Mouse (Mus musculus) retina, postnatal 7 days (tissue): Measurements from ENCODE around the gene Ppp1r21.

Experiments
- DNase-seq: peaks from one replicate; pipeline ENCODE4 v3.0.0-alpha.2; 2012; ENCODE audit warnings: low read depth, low spot score

Ppp1r21 gene

GRCm38 (mm10) chr17:88570784-88571183, 40.9 kb downstream of the Ppp1r21 start:
- DNase-seq, result no peak

DNA sequence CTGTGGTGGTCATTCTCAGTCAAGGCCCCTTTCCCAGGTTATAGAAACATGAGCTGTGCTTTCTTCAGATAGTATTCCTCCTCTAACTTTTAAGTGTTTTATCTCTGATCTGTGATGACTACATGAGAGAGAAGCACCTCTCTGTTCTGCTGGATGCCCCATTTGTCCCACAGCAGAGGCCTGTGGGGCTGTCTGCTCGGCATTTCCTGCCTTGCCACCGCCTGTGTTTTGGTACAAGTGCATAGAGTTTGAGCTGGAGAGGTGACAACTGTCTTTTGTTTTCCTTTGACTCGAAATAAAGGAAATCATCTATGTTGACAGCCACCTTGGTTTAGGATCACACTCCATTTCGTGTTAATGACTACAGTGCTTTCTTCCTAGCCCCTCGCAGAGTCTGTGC, 44.9 kb downstream of the Ppp1r21 start:
- DNase-seq, result no peak

- no peak for DNase-seq
Observed at GRCm38 (mm10) chr17:88578522-88579242, 48.8 kb downstream of the Ppp1r21 start.

DNA sequence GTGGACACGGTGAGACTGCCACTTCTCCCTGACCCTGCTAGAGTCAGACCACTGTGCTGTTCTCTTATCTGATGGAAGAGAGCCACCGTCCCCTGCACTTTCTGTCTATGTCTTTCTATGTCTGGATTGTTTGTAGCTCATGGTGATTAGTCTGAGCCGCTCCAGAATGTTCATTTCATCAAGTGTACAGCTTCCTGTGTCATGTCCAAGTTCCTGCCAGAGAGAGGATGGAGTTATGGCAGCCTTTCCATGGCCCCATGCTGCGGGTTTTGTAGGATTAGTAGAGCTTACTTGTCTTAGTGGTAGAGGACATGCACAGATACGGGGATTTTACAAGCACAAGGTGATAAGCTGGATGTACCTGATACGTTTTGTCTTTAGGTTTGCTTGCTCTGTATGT, 50.6 kb downstream of the Ppp1r21 start:
- DNase-seq, result no peak

- no peak for DNase-seq
Observed at GRCm38 (mm10) chr17:88581511-88582021, 51.6 kb downstream of the Ppp1r21 start.

DNA sequence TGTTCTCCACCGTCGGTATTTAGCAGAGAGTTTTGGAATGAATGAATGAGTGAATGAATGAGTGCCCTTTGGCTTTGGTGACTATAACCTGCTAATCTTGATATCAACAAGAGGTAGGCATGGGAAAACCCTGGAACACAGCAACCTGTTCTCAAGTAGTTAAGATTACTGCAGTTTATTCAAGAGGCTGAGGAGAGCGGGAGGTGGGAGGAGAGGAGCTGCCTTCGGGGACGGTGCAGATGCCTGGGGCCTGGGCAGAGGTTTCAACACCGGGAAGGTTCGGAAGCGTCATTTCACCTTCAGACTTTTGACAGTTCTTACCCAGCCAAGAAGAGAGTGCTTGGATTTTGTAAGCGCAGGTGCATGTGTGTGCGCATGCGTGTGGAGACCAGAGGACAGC, 53.1 kb downstream of the Ppp1r21 start:
- DNase-seq, result no peak

GRCm38 (mm10) chr17:88583411-88583810, 53.5 kb downstream of the Ppp1r21 start:
- DNase-seq, result no peak

GRCm38 (mm10) chr17:88587371-88587770, 57.5 kb downstream of the Ppp1r21 start:
- no peak for DNase-seq

GRCm38 (mm10) chr17:88588228-88588627, 58.3 kb downstream of the Ppp1r21 start:
- no peak for DNase-seq

DNA sequence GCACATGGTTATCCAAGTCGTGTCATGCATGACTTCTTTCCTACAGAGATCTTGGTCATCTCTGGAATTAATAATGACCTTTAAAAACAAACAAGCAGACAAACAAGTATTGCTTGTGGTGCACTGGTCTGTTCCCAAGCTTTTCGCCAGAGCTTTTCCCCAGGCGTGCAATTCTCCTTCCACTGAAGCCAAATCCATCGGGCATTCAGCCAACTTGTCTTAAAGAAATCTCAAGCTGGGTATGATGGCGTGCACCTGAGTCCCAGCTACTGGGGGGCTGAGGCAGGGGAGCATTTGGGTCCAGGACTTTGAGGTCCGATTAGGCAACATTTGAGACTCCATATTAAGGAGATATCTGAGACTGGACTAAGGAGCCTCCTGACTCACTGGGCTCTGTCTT, 60.3 kb downstream of the Ppp1r21 start:
- DNase-seq, result no peak

DNA sequence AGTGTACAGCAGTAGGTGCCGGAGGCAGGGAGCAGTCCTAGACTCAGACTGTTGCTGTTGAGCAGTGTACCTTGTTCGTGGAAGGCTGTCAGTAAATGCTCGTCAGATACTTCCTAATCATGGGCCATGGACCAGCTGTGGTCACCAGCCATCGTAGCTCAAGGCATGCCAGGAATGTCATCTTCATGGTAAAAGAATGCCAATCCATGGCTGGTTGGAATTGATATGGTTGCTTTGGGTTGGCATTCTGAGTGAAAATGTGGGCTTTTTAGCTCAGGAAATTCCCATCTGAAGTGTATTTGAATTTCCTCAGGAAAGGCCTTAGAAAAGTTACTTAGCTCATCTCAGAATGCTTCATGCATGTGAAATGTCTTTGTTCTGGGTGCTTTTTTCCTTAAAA, 65.2 kb downstream of the Ppp1r21 start:
- no peak for DNase-seq

DNA sequence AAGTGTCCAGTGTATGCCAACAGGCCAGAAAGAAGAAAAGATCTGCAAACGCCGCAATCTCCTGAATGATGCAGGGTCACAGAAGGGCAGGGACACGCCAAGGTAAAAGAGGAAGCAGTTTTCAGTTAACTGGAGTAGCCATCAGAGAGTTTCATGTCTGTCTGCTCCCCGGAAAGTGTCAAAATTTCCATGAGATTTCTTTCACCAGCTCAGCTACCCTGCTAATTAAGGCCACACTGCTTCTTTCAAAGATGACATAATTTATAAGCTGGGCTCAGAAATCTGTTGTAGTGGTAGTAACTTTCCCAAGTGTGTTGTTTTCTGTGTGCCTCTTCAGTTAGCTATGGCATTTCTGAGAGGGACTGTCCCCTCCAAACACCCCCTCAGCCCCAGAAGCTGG, 66.2 kb downstream of the Ppp1r21 start:
- no peak for DNase-seq

- no peak for DNase-seq
Observed at GRCm38 (mm10) chr17:88596544-88597221, 66.8 kb downstream of the Ppp1r21 start.

DNA sequence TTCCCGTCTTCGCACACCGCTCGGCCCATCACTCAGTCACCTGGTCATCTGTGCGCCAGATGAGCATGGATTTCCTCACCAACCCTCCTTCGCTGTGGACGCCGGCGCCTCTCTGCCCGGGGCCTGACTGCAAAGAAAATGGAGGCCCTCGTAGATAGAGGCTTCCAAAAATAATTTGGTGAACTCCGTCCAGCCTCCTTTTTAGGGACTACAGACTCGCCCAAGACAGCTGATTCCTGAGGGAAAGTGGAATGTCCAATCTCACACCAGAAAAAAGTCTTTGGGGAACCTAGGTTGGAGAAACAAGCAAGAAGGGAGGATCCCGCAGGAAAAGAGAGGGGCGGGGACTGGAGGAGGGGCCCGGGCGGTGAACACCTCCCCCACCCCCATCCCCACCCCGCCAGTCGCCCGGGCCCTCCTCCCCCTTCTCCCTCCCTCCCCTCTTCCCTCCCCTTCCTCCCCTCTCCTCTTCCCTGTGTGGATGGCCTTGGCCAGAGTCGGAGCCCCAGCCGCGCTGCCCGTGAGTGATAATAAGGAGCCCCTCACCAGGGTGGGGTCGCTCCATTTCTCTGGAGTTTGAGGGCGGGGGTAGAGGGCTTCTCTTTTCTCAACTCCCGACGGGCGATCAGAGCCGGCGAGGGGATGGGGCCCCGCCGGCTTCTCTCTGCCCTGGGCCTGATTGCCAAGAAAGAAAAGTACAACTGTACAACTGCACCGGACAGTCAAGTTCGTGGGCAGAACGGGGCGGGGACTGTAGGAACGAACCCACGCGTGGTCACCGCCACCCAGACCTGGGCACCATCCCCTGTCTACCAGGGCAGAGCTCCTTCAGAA, 67.5 kb downstream of the Ppp1r21 start, which contains the start of gene Ston1:
Ston1 (plus strand) TSS at position 463 of the 834 bp plus-strand sequence.
- peak; percentile 34 for DNase-seq

- no peak for DNase-seq
Observed at GRCm38 (mm10) chr17:88598056-88598420, 68.1 kb downstream of the Ppp1r21 start.

DNA sequence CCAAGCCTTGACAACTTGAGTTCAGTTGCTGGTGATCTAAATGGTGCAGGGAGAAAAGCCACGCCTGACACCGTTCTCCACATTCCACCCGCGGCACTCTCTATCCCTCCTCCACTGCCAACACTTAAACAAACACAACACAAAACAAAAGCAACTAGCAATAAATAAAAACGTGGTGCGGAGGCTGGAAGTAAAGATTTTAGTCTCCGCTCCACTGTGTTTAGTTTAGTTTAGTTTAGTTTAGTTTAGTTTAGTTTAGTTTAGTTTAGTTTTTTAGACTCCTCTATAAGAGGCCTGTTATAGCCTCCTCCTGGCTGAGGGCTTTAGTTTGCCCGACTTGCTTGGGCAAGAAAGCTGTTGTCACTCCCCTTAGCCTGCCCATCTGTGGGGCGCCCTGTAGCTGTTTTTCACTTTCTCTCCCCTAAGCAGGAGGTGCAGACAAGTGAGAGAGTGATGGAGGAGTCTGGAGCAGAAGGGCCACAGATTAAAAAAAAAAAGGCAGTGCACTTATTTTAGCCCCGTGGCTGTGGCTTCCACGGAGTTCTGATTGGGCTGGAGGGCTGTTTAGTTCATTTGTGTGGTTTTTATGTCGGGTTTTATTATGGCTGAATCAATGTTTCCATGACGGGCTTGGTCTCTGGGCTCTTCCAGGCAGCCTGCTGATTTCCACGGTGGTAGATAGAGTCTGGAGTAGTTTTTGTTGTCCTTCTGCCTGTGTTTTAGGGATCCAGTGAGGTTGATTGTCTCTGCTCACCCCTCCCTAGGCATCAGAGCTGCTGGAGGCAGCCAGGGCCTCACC, 68.9 kb downstream of the Ppp1r21 start:
- no peak for DNase-seq

DNA sequence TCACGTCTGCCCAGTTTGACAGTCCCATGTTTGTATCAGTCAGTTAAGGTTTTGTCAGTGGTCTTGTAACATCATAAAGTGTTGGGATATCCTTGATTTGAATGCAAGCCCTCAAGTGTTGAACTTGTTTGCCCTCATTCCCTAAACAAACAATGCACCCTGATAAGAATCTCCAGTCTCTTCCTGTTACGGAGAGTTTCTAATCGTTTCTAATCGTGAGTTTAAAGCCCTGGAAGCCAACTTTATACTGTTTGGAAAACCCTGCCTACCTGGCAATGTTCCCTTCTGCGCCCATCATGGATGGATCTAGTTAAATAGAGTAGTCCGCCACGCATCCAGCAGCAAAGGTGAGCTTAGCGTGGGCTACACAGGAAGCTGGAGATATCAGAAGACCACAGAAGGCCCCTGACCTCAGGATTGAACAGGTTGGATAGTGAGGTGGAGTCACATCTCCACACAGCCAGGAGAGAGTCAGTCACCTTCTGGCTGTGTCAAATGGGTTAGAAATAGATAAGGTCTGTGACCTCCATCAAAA, 70.6 kb downstream of the Ppp1r21 start:
- no peak for DNase-seq

- no peak for DNase-seq
Observed at GRCm38 (mm10) chr17:88603943-88604342, 74.0 kb downstream of the Ppp1r21 start.

GRCm38 (mm10) chr17:88606056-88606455, 76.1 kb downstream of the Ppp1r21 start:
- DNase-seq, result no peak

- no peak for DNase-seq
Observed at GRCm38 (mm10) chr17:88609361-88609760, 79.4 kb downstream of the Ppp1r21 start.

DNA sequence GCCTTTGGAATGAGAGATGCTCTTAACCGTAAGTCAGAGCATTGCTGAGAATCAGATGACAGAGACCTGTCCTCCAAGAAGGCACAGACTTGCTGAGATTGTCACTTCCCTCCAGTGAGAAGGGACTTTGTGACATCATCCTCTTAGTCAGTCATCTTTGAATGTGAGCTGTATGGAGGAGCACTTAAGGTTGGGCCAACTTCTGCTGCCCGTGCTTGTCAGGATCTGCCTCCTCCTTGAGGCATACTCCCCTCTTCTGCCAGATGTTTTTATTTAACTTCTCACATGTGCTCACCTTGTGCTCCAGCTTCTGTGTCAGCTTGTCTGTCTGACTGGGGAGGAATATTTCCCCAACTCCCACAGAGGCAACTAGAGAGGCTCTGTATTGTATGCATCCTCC, 81.1 kb downstream of the Ppp1r21 start:
- no peak for DNase-seq
